Mouse (Mus musculus) heart, embryonic 14.5 days (tissue): Measurements from ENCODE around the gene Hus1. TPM values are rescaled to one million over a fixed set of nuclear protein-coding genes. Genes with fewer than 3 reads are reported as not detected.

Experiments used
- ATAC-seq: fragments of 200-750 bp; cut with Nextera tagmentation; 2 replicates; pipeline ENCODE4 v1.8.0; 2017; ENCODE audit warnings: low read depth, moderate TSS enrichment; ENCODE audit not compliant: insufficient number of reproducible peaks, insufficient read depth, low FRiP score
- H3K27ac ChIP-seq, 2 experiments: fragments of 200-500 bp in 1 of 2; fragments of 300-500 bp in 1 of 2; sonication (generic) in 1 of 2; replicated peaks in 1 of 2; 2 replicates each; pipeline ENCODE4 v1.5.1; 2012 to 2014; ENCODE audit warnings: low read depth in 2 of 2, low read length in 2 of 2, control low read depth in 1 of 2, mild to moderate bottlenecking in 1 of 2, mixed read lengths in 1 of 2; ENCODE audit not compliant: control insufficient read depth in 1 of 2, insufficient read depth in 1 of 2
- H3K27me3 ChIP-seq: fragments of 300-500 bp; sonication (generic); 2 replicates; pipeline ENCODE4 v1.6.1; 2014; ENCODE audit warnings: mild to moderate bottlenecking, low read length, control low read depth; ENCODE audit not compliant: control insufficient read depth, insufficient read depth
- H3K36me3 ChIP-seq: fragments of 300-500 bp; sonication (generic); 2 replicates; pipeline ENCODE4 v1.6.1; 2014; ENCODE audit warnings: mild to moderate bottlenecking, control low read depth, low read length, mixed read lengths; ENCODE audit not compliant: control insufficient read depth, insufficient read depth
- H3K4me1 ChIP-seq, 2 experiments: fragments of 200-500 bp in 1 of 2; fragments of 300-500 bp in 1 of 2; sonication (generic) in 1 of 2; 2 replicates each; pipeline ENCODE4 v1.6.1; 2012 to 2014; ENCODE audit warnings: low read length in 2 of 2, control low read depth in 1 of 2, mixed read lengths in 1 of 2; ENCODE audit not compliant: control insufficient read depth in 2 of 2, insufficient read depth in 2 of 2
- H3K4me2 ChIP-seq: fragments of 300-500 bp; sonication (generic); 2 replicates; pipeline ENCODE4 v1.6.1; 2014; ENCODE audit warnings: mild to moderate bottlenecking, low read length
- H3K4me3 ChIP-seq, 2 experiments: fragments of 200-500 bp in 1 of 2; fragments of 300-500 bp in 1 of 2; sonication (generic) in 1 of 2; 2 replicates each; pipeline ENCODE4 v1.5.1; 2012 to 2014; ENCODE audit warnings: low read length in 2 of 2, mild to moderate bottlenecking in 2 of 2, control low read depth in 1 of 2, low read depth in 1 of 2, moderate library complexity in 1 of 2; ENCODE audit not compliant: control insufficient read depth in 1 of 2, insufficient read depth in 1 of 2
- H3K9ac ChIP-seq: fragments of 300-500 bp; sonication (generic); 2 replicates; pipeline ENCODE4 v1.6.1; 2014; ENCODE audit warnings: mild to moderate bottlenecking, low read length
- H3K9me3 ChIP-seq: fragments of 300-500 bp; sonication (generic); 2 replicates; pipeline ENCODE4 v1.6.1; 2016; ENCODE audit warnings: low read length, control low read depth; ENCODE audit not compliant: control insufficient read depth
- WGBS: fragments of 180-500 bp; shearing (Covaris S2); extraction: QIAGEN DNeasy Blood & Tissue Kit; methylation state at CpG from one replicate; pipeline ENCODE4 v1.1.7; 2014; 5-methylcytosine and 5-hydroxymethylcytosine counted together
- polyA plus RNA-seq: library from polyadenylated mRNA; unstranded; fragments of >200 nt; fragmentation: Nextera tagmentation; extraction: Ambion mirVana; gene quantifications from 2 replicates; pipeline ENCODE4 v1.2.1, GENCODE M21; 2014

Gene Hus1
- polyA plus RNA-seq, 1 experiment from 2014 or later: 15.1 TPM

DNA sequence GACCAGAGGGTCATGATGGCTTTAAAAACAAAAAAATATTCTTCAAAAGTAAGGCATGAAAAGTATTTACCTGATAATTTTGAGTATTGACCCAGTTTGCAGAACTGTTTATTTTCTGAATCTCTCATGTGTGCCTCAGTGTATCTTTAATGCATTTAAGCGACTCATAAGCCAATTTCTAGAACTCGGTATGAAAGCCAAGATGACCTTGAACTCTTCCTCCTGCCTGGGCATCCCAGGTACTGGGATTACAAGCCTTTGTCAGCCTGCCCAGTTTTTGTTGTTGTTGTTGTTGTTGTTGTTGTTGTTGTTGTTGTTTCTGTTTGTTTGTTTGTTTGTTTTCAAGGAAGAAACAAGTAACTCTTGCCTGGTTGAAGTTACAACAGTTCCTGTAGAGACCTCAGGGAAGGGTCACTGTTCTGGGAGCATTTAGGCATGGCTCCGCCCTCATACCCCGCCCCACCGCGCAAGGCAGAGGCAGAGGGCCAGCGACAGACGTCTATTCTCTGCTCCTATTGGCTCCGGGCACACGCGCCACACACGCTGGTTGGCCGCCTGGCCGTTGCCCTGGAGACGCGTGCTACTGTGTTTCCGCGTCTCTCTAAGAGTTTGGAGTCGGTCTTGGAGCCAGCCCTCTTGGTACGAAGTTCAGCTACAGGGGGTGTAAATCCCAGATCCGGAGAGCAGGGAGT, 37.2 kb upstream of the Hus1 start, which contains the start of gene Gm11992:
TSS of gene Gm11992 (plus strand) at position 584 of the 692 bp plus-strand sequence.
- Histone ChIP-seq H3K9ac (peak within 1 kb of the TSS; percentile 64), H3K4me1 (peaks cover 12 to 37% of the 10 kb centered on the region in 2 experiments), H3K36me3 (no peaks in the 10 kb centered on the region), H3K9me3 (no peaks in the 10 kb centered on the region), H3K4me3 (peak within 1 kb of the TSS; percentile 56 to 59), H3K4me2 (peak within 1 kb of the TSS; percentile 93), H3K27ac (peak within 1 kb of the TSS; percentile 77 to 87), H3K27me3 (no peaks in the 10 kb centered on the region)
- ATAC-seq: peak; percentile 92
- WGBS: 3% methylated on average over 21 of the region's 21 CpGs

DNA sequence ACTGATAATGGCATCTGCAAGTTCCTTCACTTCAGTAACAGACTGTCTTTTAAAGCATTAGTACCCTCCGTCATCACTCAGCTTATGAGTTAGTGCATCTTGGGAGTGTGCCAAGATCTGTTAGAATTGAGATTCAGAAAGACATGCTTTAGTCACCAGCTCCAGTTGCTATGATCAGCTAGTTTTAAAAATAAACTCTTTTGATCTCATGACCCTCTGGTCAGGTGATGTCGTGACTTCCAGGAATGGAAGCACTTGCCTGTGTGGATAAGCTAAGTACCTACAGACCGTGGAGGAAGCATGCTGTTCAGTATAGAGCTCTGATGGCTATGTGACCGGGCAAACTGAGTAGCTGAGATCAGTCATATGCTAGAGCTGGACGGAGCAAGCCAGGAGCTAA, 36.1 kb upstream of the Hus1 start:
- ATAC-seq: peak; percentile 79
- Histone ChIP-seq H3K4me3 (no peak overlapping the region), H3K27me3 (no peaks in the 10 kb centered on the region), H3K4me1 (peaks cover 10 to 37% of the 10 kb centered on the region in 2 experiments), H3K9me3 (no peaks in the 10 kb centered on the region), H3K9ac (no peak overlapping the region), H3K36me3 (no peaks in the 10 kb centered on the region), H3K27ac (peak overlapping the region; percentile 77 to 87), H3K4me2 (peak overlapping the region; percentile 93)
- WGBS: 22% methylated on average over 5 of the region's 5 CpGs

DNA sequence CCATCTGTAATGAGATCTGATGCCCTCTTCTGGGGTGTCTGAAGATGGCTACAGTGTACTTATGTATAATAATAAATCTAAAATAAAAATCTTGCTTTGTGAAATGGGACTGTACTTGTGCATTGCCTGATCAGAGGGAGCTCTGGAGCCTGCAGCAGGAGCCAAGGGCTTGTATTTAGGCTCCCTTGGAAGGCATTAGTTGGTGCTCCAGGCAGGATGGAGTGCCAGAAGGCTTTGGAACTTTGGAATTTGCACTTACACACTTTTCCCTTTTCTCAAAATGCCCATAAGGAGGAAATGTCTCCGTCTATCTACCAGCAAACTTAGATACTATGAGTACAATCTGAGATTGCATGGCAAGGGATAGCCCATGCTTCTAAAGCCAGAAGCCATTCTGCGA, 35.6 kb upstream of the Hus1 start:
- Histone ChIP-seq H3K4me1 (peaks cover 10 to 37% of the 10 kb centered on the region in 2 experiments), H3K27ac (peak overlapping the region; percentile 77 to 87), H3K36me3 (no peaks in the 10 kb centered on the region), H3K4me3 (no peak overlapping the region), H3K27me3 (no peaks in the 10 kb centered on the region), H3K9me3 (no peaks in the 10 kb centered on the region), H3K4me2 (peak overlapping the region; percentile 93; the same call in 1 of the 2 replicates), H3K9ac (0 out of 2 replicates have a peak overlapping the region, but pooled peaks have one; percentile 10)
- no peak for ATAC-seq
- 35% methylated on average over 2 of the region's 2 CpGs for WGBS

DNA sequence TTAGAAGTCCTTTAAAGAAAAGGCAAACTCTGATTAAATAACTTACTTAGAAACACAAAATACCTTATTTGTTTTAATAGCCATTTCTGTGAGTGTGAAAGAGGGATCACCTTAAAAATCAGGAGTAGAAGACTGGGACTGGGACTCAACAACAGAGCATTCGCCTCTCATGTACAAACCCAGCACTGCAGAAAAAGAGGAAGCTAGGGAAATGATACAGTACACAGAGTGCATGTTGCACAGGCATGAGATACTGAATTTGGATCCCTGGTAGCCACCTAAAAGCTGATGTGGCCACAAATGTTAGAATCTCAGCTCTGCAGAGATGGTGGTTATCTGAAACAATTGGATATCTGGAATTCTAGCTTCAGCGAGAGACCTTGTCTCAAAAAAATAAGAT, 20.5 kb upstream of the Hus1 start:
- ATAC-seq: no peak
- Histone ChIP-seq H3K4me1 (no peaks in the 10 kb centered on the region), H3K27ac (no peak overlapping the region), H3K4me2 (no peak overlapping the region), H3K9me3 (no peaks in the 10 kb centered on the region), H3K27me3 (no peaks in the 10 kb centered on the region), H3K4me3 (no peak overlapping the region), H3K9ac (no peak overlapping the region), H3K36me3 (no peaks in the 10 kb centered on the region)
- WGBS: 83% methylated on average over 2 of the region's 2 CpGs

DNA sequence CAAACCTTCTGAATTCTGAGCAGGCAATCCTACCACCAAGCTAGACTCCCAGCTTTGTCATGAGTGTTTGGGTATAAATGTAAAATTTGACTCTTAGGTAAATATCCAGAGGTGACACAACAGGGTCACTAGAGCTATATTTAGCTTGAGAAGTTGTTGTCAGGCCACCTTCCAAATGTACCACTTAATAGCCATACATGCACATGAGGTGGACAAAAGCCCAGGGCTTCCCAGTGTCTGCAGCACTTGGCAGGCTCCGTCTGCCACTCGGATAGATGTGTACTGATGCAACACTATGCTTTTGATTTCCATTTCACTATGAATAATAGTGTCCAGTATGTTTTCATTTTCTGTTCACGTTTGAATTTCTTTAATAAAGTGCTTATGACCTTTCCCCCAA, 14.2 kb upstream of the Hus1 start:
- Histone ChIP-seq H3K9ac (no peak overlapping the region), H3K9me3 (no peaks in the 10 kb centered on the region), H3K36me3 (no peaks in the 10 kb centered on the region), H3K4me3 (no peak overlapping the region), H3K4me2 (no peak overlapping the region), H3K27me3 (no peaks in the 10 kb centered on the region), H3K4me1 (peaks cover 0 to 7% of the 10 kb centered on the region in 2 experiments; a peak in 1 of 4 replicates), H3K27ac (peak overlapping the region; percentile 37 to 59; a peak in 2 of 4 replicates)
- no peak for ATAC-seq
- WGBS: 51% methylated on average over 3 of the region's 3 CpGs

DNA sequence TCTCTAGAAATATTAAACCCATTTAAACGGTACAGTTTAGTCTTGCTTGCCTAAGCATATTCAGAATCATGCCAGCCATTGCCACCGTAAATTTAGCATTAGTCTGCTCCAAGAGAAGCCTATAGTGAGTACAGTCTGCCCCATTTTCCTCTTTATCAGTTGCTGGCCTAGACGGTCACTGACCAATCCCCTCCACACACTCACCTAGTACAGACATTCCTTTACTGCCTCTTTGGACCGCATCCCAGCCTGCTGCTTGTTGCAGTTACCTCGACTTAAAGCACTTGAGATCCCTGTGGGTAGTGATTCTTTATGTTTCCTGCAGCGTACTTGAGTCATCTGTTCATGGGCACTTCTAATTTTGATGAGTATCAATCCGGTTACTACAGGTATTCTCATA, 13.8 kb upstream of the Hus1 start:
- 0 out of 2 replicates have a peak, but pooled peaks have one; percentile 47 for ATAC-seq
- H3K9ac ChIP-seq: no peak overlapping the region
- no peak overlapping the region for H3K4me3 ChIP-seq
- H3K4me2 ChIP-seq: no peak overlapping the region
- H3K9me3 ChIP-seq: no peaks in the 10 kb centered on the region
- H3K36me3 ChIP-seq: no peaks in the 10 kb centered on the region
- H3K27ac ChIP-seq: peak overlapping the region; percentile 37 to 59; a peak in 2 of 4 replicates
- WGBS: 52% methylated on average over 7 of the region's 7 CpGs
- no peaks in the 10 kb centered on the region for H3K27me3 ChIP-seq
- peaks cover 0 to 7% of the 10 kb centered on the region in 2 experiments; a peak in 1 of 4 replicates for H3K4me1 ChIP-seq

DNA sequence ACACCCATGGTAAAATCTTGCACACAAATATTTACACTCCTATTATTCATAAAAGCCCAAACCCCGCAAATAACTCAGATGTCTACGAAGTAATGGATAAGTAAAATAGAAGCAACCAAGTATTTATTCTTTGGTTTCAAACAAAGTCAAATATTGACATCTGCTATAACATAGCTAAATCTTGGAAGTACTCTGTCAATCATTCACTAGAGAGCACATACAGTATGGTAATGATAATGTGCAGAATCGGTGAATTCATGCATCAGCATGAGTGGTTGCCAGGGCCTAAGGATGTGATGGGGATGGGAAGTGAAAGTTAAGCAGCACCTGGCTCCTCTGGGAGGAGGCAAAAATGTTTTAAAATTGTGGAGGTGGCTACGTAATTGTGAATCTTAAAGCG, 9.2 kb upstream of the Hus1 start:
- Histone ChIP-seq H3K4me1 (peaks cover 0 to 7% of the 10 kb centered on the region in 2 experiments; a peak in 1 of 4 replicates), H3K27ac (no peak overlapping the region), H3K9me3 (no peaks in the 10 kb centered on the region), H3K4me3 (no peak overlapping the region), H3K4me2 (no peak overlapping the region), H3K27me3 (no peaks in the 10 kb centered on the region), H3K36me3 (no peaks in the 10 kb centered on the region), H3K9ac (no peak overlapping the region)
- no peak for ATAC-seq
- WGBS: 87% methylated on average over 5 of the region's 5 CpGs
